Mouse (Mus musculus) E14TG2a.4 (cell line): Measurements from ENCODE around the gene Rgs10.

ENCODE experiments used
- CTCF ChIP-seq: conservative IDR thresholded peaks from 2 replicates; pipeline ENCODE4 v1.5.1; 2014; ENCODE audit warnings: low read length
- POU5F1 ChIP-seq: IDR thresholded peaks from 2 replicates; pipeline ENCODE4 v1.6.1; 2014; ENCODE audit warnings: low read length, borderline replicate concordance

DNA sequence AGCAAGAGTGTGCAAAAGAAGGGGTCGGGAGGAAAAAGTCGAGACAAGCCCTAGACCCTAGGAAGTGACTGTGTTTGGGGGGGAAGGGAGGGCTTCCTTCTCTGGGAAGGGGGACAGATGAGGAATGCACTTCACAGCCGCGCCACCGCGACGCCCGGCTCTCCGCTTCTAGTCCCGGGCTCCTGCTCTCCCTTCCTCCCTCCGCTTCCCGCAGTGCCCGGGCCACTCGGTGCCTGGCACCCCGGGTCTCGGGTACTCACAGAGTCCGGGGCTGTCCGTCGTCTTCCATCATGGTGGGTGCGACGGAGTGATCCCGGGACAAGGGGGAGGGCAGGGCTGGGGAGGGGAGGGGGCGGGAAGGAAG is 42.3 kb upstream of the Rgs10 start:
- TF ChIP-seq CTCF (no peak), POU5F1 (no peak)
